Mouse (Mus musculus) liver, postnatal 0 days (tissue): ENCODE results near the gene Rap1gds1.

Experiments
- CTCF ChIP-seq: sonication (generic); IDR thresholded peaks from 2 replicates; pipeline ENCODE4 v1.5.1; 2016; ENCODE audit warnings: antibody characterized with exemption, low read depth
- EP300 ChIP-seq: IDR thresholded peaks from 2 replicates; pipeline ENCODE4 v1.6.1; 2016; ENCODE audit warnings: antibody characterized with exemption, low read depth, mild to moderate bottlenecking

- TF ChIP-seq CTCF (no peak), EP300 (no peak)
These were observed 198.1 kb downstream of the Rap1gds1 start for GRCm38 (mm10) chr3:138876931-138877361.
